Mouse (Mus musculus) left cerebral cortex, postnatal 36 days (tissue): ENCODE results near the gene Rnf212b. TPM values are rescaled to one million over a fixed set of nuclear protein-coding genes. Genes with fewer than 3 reads are reported as not detected.
A peak's percentile ranks its signal among the peaks of the same experiment; 100 is the strongest.

Source experiments
- DNase-seq, 2 experiments: peaks; one replicate each; pipeline ENCODE4 v3.0.0; 2021 to 2022; ENCODE audit warnings: low spot score in 2 of 2, mixed read lengths in 1 of 2
- intact Hi-C: fragments of 180-260 bp; cut with DNase I; formaldehyde crosslinking; loops from one replicate; pipeline ENCODE4 v1.15.1; 2025
- total RNA-seq, 2 experiments: library from RNA; stranded (reverse); gene quantifications; 2 replicates each; pipeline ENCODE4 v1.2.3; 2021

The Rnf212b gene
- total RNA-seq, 2 experiments from 2014 or later, result not detected

- DNase-seq, result no peak
- intact Hi-C loops, result no loop called here
Observed at GRCm38 (mm10) chr14:54865626-54866025, 51.7 kb downstream of the Rnf212b start.

GRCm38 (mm10) chr14:54866268-54866667 is 52.3 kb downstream of the Rnf212b start:
- no peak for DNase-seq
- intact Hi-C loops, result no loop called here

- intact Hi-C loops, result no loop called here
Observed at GRCm38 (mm10) chr14:54866936-54867335, 53.0 kb downstream of the Rnf212b start.

GRCm38 (mm10) chr14:54868026-54868425 is 54.1 kb downstream of the Rnf212b start:
- DNase-seq, result no peak
- intact Hi-C loops, result no loop called here

More at GRCm38 (mm10) chr14:54866936-54867335, 53.0 kb downstream of the Rnf212b start:
- DNase-seq, result no peak

- no peak for DNase-seq
- intact Hi-C loops, result no loop called here
Observed at GRCm38 (mm10) chr14:54870861-54871260, 56.9 kb downstream of the Rnf212b start, which contains the start of gene Homez. Homez (minus strand) TSS chr14:54870961.

GRCm38 (mm10) chr14:54874165-54874564 is 60.2 kb downstream of the Rnf212b start:
- no peak for DNase-seq
- intact Hi-C loops, result no loop called here

- no peak for DNase-seq
- intact Hi-C loops, result no loop called here
Observed at GRCm38 (mm10) chr14:54875844-54876538, 62.0 kb downstream of the Rnf212b start.

GRCm38 (mm10) chr14:54876539-54877047 is 62.7 kb downstream of the Rnf212b start:
- intact Hi-C loops, result no loop called here
- peak; percentile 92 to 96 for DNase-seq

- DNase-seq, result peak; percentile 76 to 81
- intact Hi-C loops, result no loop called here
Observed at GRCm38 (mm10) chr14:54877048-54877715, 63.2 kb downstream of the Rnf212b start, which contains the start of gene Ppp1r3e. Ppp1r3e (minus strand) TSS chr14:54877550.

- peak; percentile 75 for DNase-seq
- intact Hi-C loops, result no loop called here
Observed at GRCm38 (mm10) chr14:54883154-54884021, 69.4 kb downstream of the Rnf212b start, which contains the start of the genes Bcl2l2 and Gm20521. Bcl2l2 (plus strand) TSS chr14:54883377. Gm20521 (plus strand) TSS chr14:54883441.

GRCm38 (mm10) chr14:54884022-54884712 is 70.2 kb downstream of the Rnf212b start:
- DNase-seq, result no peak
- intact Hi-C loops, result no loop called here

GRCm38 (mm10) chr14:54885309-54885708 is 71.4 kb downstream of the Rnf212b start:
- no peak for DNase-seq
- intact Hi-C loops, result no loop called here

GRCm38 (mm10) chr14:54892200-54892599 is 78.3 kb downstream of the Rnf212b start, which contains the start of gene Pabpn1:
Pabpn1 (plus strand) TSS chr14:54892500.
- intact Hi-C loops, result no loop called here
- DNase-seq, result no peak

- intact Hi-C loops, result no loop called here
- peak; percentile 97 to 98 for DNase-seq
Observed at GRCm38 (mm10) chr14:54893651-54894181, 79.8 kb downstream of the Rnf212b start.

- DNase-seq, result peak; percentile 64 to 70
- intact Hi-C loops, result loop anchor here (5.0 kb wide), 1 partner anchor 198 kb away; the partner anchor contains the start of genes Thtpa and Zfhx2
Observed at GRCm38 (mm10) chr14:54894296-54895151, 80.6 kb downstream of the Rnf212b start.

GRCm38 (mm10) chr14:54897445-54897844 is 83.5 kb downstream of the Rnf212b start:
- intact Hi-C loops, result loop anchor here (5.0 kb wide), 1 partner anchor 195 kb away; the partner anchor contains the start of genes Thtpa and Zfhx2
- no peak for DNase-seq

GRCm38 (mm10) chr14:54900383-54900782 is 86.4 kb downstream of the Rnf212b start:
- peak; percentile 42 to 70 for DNase-seq
- intact Hi-C loops, result loop anchor here (1.0 to 2.0 kb wide), 2 partner anchors 38 to 115 kb away; partner anchors contain the start of gene Ngdn

GRCm38 (mm10) chr14:54903641-54904040 is 89.7 kb downstream of the Rnf212b start:
- DNase-seq, result no peak
- intact Hi-C loops, result no loop called here
